Mouse (Mus musculus) midbrain, embryonic 14.5 days (tissue): ENCODE measurements around the gene Thtpa. TPM values are rescaled to one million over a fixed set of nuclear protein-coding genes. Genes with fewer than 3 reads are reported as not detected.
A peak's percentile ranks its signal among the peaks of the same experiment; 100 is the strongest.

Experiments used
- ATAC-seq: fragments of 200-750 bp; cut with Nextera tagmentation; 2 replicates; pipeline ENCODE4 v1.8.0; 2017; ENCODE audit warnings: moderate number of reproducible peaks, moderate library complexity; ENCODE audit not compliant: low FRiP score, low TSS enrichment
- DNase-seq: peaks from one replicate; pipeline ENCODE4 v3.0.0-alpha.2; 2015
- H3K27ac ChIP-seq: fragments of 300-500 bp; sonication (generic); replicated peaks from 2 replicates; pipeline ENCODE4 v1.5.1; 2014; ENCODE audit warnings: mild to moderate bottlenecking, low read depth, low read length, moderate library complexity
- H3K27me3 ChIP-seq: fragments of 300-500 bp; sonication (generic); 2 replicates; pipeline ENCODE4 v1.6.1; 2014; ENCODE audit warnings: low read length, control low read depth, mixed read lengths; ENCODE audit not compliant: control insufficient read depth, insufficient read depth
- H3K36me3 ChIP-seq: fragments of 300-500 bp; sonication (generic); 2 replicates; pipeline ENCODE4 v1.6.1; 2014; ENCODE audit warnings: low read length, control low read depth; ENCODE audit not compliant: control insufficient read depth, insufficient read depth
- H3K4me1 ChIP-seq: fragments of 300-500 bp; sonication (generic); 2 replicates; pipeline ENCODE4 v1.6.1; 2014; ENCODE audit warnings: mild to moderate bottlenecking, antibody characterized with exemption, low read length, control low read depth; ENCODE audit not compliant: control insufficient read depth, insufficient read depth
- H3K4me2 ChIP-seq: fragments of 300-500 bp; sonication (generic); 2 replicates; pipeline ENCODE4 v1.6.1; 2014; ENCODE audit warnings: mild to moderate bottlenecking, low read length, moderate library complexity
- H3K4me3 ChIP-seq: fragments of 300-500 bp; sonication (generic); replicated peaks from 2 replicates; pipeline ENCODE4 v1.5.1; 2014; ENCODE audit warnings: low read depth, low read length
- H3K9ac ChIP-seq: fragments of 300-500 bp; sonication (generic); replicated peaks from 2 replicates; pipeline ENCODE4 v1.6.1; 2014; ENCODE audit warnings: mild to moderate bottlenecking, low read length, moderate library complexity
- H3K9me3 ChIP-seq: fragments of 300-500 bp; sonication (generic); 2 replicates; pipeline ENCODE4 v1.6.1; 2016; ENCODE audit warnings: low read length, control low read depth, mixed read lengths; ENCODE audit not compliant: control insufficient read depth
- WGBS: fragments of 180-500 bp; shearing (Covaris S2); extraction: QIAGEN DNeasy Blood & Tissue Kit; methylation state at CpG from one replicate; pipeline ENCODE4 v1.1.7; 2014; 5-methylcytosine and 5-hydroxymethylcytosine counted together
- polyA plus RNA-seq: library from polyadenylated mRNA; unstranded; fragments of >200 nt; fragmentation: Nextera tagmentation; extraction: Ambion mirVana; gene quantifications from 2 replicates; pipeline ENCODE4 v1.2.1, GENCODE M21; 2014

The Thtpa gene
- polyA plus RNA-seq, 1 experiment from 2014 or later, result 33.7 TPM

- Histone ChIP-seq H3K27me3 (no peaks in the 10 kb centered on the region), H3K36me3 (peaks cover 12% of the 10 kb centered on the region), H3K4me2 (no peak overlapping the region), H3K9ac (no peak overlapping the region), H3K4me3 (no peak overlapping the region), H3K4me1 (peaks cover 45% of the 10 kb centered on the region), H3K9me3 (no peaks in the 10 kb centered on the region), H3K27ac (no peak overlapping the region)
- no peak for ATAC-seq
- 74% methylated on average over 6 of the region's 6 CpGs for WGBS
- no peak for DNase-seq
Observed at GRCm38 (mm10) chr14:55083481-55083880, 11.1 kb upstream of the Thtpa start.

- H3K36me3 ChIP-seq, result peaks cover 12% of the 10 kb centered on the region
- ATAC-seq (peak; percentile 26; the same call in 1 of the 2 replicates), DNase-seq (no peak)
- peaks cover 50% of the 10 kb centered on the region for H3K4me1 ChIP-seq
- H3K27ac ChIP-seq, result peak overlapping the region; percentile 38; the same call in 1 of the 2 replicates
- H3K4me2 ChIP-seq, result no peak overlapping the region
- no peak overlapping the region for H3K9ac ChIP-seq
- no peak overlapping the region for H3K4me3 ChIP-seq
- WGBS, result 41% methylated on average over 9 of the region's 9 CpGs
- no peaks in the 10 kb centered on the region for H3K9me3 ChIP-seq
- H3K27me3 ChIP-seq, result no peaks in the 10 kb centered on the region
Observed at GRCm38 (mm10) chr14:55085324-55086008, 9.1 kb upstream of the Thtpa start.

- peaks cover 50% of the 10 kb centered on the region for H3K4me1 ChIP-seq
Observed at GRCm38 (mm10) chr14:55086009-55086514, 8.5 kb upstream of the Thtpa start.

GRCm38 (mm10) chr14:55089199-55089947 is 5.2 kb upstream of the Thtpa start:
- Histone ChIP-seq H3K36me3 (peaks cover 4% of the 10 kb centered on the region; the same call in 1 of the 2 replicates), H3K4me1 (peaks cover 49% of the 10 kb centered on the region), H3K4me3 (peak overlapping the region; percentile 68), H3K9ac (peak overlapping the region; percentile 89; the same call in 1 of the 2 replicates), H3K27ac (peak overlapping the region; percentile 45), H3K27me3 (no peaks in the 10 kb centered on the region), H3K9me3 (no peaks in the 10 kb centered on the region), H3K4me2 (peak overlapping the region; percentile 76)
- 55% methylated on average over 13 of the region's 13 CpGs for WGBS
- peak; percentile 64 for DNase-seq
- no peak for ATAC-seq

More at GRCm38 (mm10) chr14:55086009-55086514, 8.5 kb upstream of the Thtpa start:
- no peak overlapping the region for H3K9ac ChIP-seq
- DNase-seq (no peak), ATAC-seq (no peak)
- H3K4me2 ChIP-seq, result no peak overlapping the region
- H3K27ac ChIP-seq, result peak overlapping the region; percentile 1; the same call in 1 of the 2 replicates
- no peaks in the 10 kb centered on the region for H3K9me3 ChIP-seq
- H3K36me3 ChIP-seq, result peaks cover 12% of the 10 kb centered on the region
- no peaks in the 10 kb centered on the region for H3K27me3 ChIP-seq
- H3K4me3 ChIP-seq, result no peak overlapping the region
- WGBS, result 89% methylated on average over 6 of the region's 6 CpGs

GRCm38 (mm10) chr14:55091209-55091865 is 3.2 kb upstream of the Thtpa start:
- Histone ChIP-seq H3K4me2 (peak overlapping the region; percentile 76), H3K27me3 (no peaks in the 10 kb centered on the region), H3K36me3 (peaks cover 4% of the 10 kb centered on the region; the same call in 1 of the 2 replicates), H3K9me3 (no peaks in the 10 kb centered on the region), H3K27ac (peak overlapping the region; percentile 95), H3K9ac (peak overlapping the region; percentile 89), H3K4me1 (peaks cover 51% of the 10 kb centered on the region), H3K4me3 (peak overlapping the region; percentile 68)
- peak; percentile 60 for DNase-seq
- 3% methylated on average over 34 of the region's 34 CpGs for WGBS
- ATAC-seq, result no peak

- under 1% methylated on average over 34 of the region's 34 CpGs for WGBS
- H3K36me3 ChIP-seq, result no peaks in the 10 kb centered on the region
- peak within 1 kb of the TSS; percentile 76 for H3K4me2 ChIP-seq
- ATAC-seq (peak; percentile 92), DNase-seq (peak; percentile 98)
- no peaks in the 10 kb centered on the region for H3K27me3 ChIP-seq
- H3K4me3 ChIP-seq, result peak within 1 kb of the TSS; percentile 68
- no peaks in the 10 kb centered on the region for H3K9me3 ChIP-seq
- peak within 1 kb of the TSS; percentile 95 for H3K27ac ChIP-seq
- peaks cover 55% of the 10 kb centered on the region for H3K4me1 ChIP-seq
- peak within 1 kb of the TSS; percentile 89 for H3K9ac ChIP-seq
Observed at GRCm38 (mm10) chr14:55092011-55092577, 2.5 kb upstream of the Thtpa start, which contains the start of gene Zfhx2. Gene Zfhx2 (minus strand): TSS chr14:55092324.

- H3K9ac ChIP-seq, result no peak overlapping the region
- no peak overlapping the region for H3K4me3 ChIP-seq
- no peak for DNase-seq
- peak overlapping the region; percentile 80 for H3K4me2 ChIP-seq
- H3K36me3 ChIP-seq, result peaks cover 5% of the 10 kb centered on the region; the same call in 1 of the 2 replicates
- 37% methylated on average over 6 of the region's 6 CpGs for WGBS
- H3K27ac ChIP-seq, result peak overlapping the region; percentile 96
- ATAC-seq, result no peak
- H3K9me3 ChIP-seq, result no peaks in the 10 kb centered on the region
- H3K27me3 ChIP-seq, result no peaks in the 10 kb centered on the region
- H3K4me1 ChIP-seq, result peaks cover 42% of the 10 kb centered on the region
Observed at GRCm38 (mm10) chr14:55093927-55094326, 657 bp upstream of the Thtpa start.

- H3K27ac ChIP-seq, result peak overlapping the region; percentile 96
- no peak for ATAC-seq
- DNase-seq, result no peak
- peaks cover 28% of the 10 kb centered on the region for H3K4me1 ChIP-seq
- peak overlapping the region; percentile 80 for H3K9ac ChIP-seq
- H3K4me3 ChIP-seq, result peak overlapping the region; percentile 61
- peak overlapping the region; percentile 80 for H3K4me2 ChIP-seq
- H3K27me3 ChIP-seq, result no peaks in the 10 kb centered on the region
- H3K9me3 ChIP-seq, result no peaks in the 10 kb centered on the region
- 58% methylated on average over 9 of the region's 9 CpGs for WGBS
- H3K36me3 ChIP-seq, result peaks cover 12% of the 10 kb centered on the region; the same call in 1 of the 2 replicates
Observed at GRCm38 (mm10) chr14:55095263-55095662, 679 bp downstream of the Thtpa start.
